Mouse (Mus musculus) hindbrain, embryonic 10.5 days (tissue): ENCODE data around the gene Olfr1434. TPM values are rescaled to one million over a fixed set of nuclear protein-coding genes. Genes with fewer than 3 reads are reported as not detected.
"Not testable (repeated sequence)": the region's sequence is repeated elsewhere in the genome, so short reads cannot be mapped to it uniquely, and the experiment has no call there.

ENCODE experiments used
- DNase-seq: peaks from one replicate; pipeline ENCODE4 v3.0.0-alpha.2; 2017; ENCODE audit warnings: low spot score
- H3K27ac ChIP-seq: fragments of 300-500 bp; sonication (generic); 2 replicates; pipeline ENCODE4 v1.5.1; 2016; ENCODE audit warnings: mild to moderate bottlenecking, moderate library complexity
- H3K27me3 ChIP-seq: fragments of 300-500 bp; sonication (generic); 2 replicates; pipeline ENCODE4 v1.6.1; 2016; ENCODE audit warnings: mild to moderate bottlenecking; ENCODE audit not compliant: poor library complexity, insufficient read depth, severe bottlenecking
- H3K36me3 ChIP-seq: fragments of 300-500 bp; sonication (generic); 2 replicates; pipeline ENCODE4 v1.6.1; 2016; ENCODE audit warnings: mild to moderate bottlenecking, moderate library complexity
- H3K4me1 ChIP-seq: fragments of 300-500 bp; sonication (generic); replicated peaks from 2 replicates; pipeline ENCODE4 v1.6.1; 2016; ENCODE audit warnings: mild to moderate bottlenecking
- H3K4me3 ChIP-seq: fragments of 300-500 bp; sonication (generic); 2 replicates; pipeline ENCODE4 v1.5.1; 2016; ENCODE audit warnings: mild to moderate bottlenecking, moderate library complexity
- H3K9me3 ChIP-seq: fragments of 300-500 bp; sonication (generic); 2 replicates; pipeline ENCODE4 v1.6.1; 2016; ENCODE audit warnings: mild to moderate bottlenecking, moderate library complexity
- WGBS: fragments of 180-500 bp; shearing (Covaris S2); methylation state at CpG from one replicate; pipeline ENCODE4 v1.1.7; 2016; 5-methylcytosine and 5-hydroxymethylcytosine counted together
- polyA plus RNA-seq: library from polyadenylated mRNA; unstranded; fragments of >200 nt; fragmentation: Nextera tagmentation; extraction: Ambion mirVana; gene quantifications from 2 replicates; pipeline ENCODE4 v1.2.1, GENCODE M21; 2016

The Olfr1434 gene
- not detected in 2 replicates for polyA plus RNA-seq

- Histone ChIP-seq H3K9me3 (no peaks in the 10 kb centered on the region), H3K27me3 (no peaks in the 10 kb centered on the region), H3K4me3 (no peak within 1 kb of the TSS), H3K36me3 (no peaks in the 10 kb centered on the region), H3K4me1 (no peaks in the 10 kb centered on the region), H3K27ac (no peak within 1 kb of the TSS)
- DNase-seq, result no peak
- 75% methylated on average over 2 of the region's 2 CpGs for WGBS
Measured at GRCm38 (mm10) chr19:12279554-12279953, at the start of gene Olfr1434. Gene Olfr1434 (plus strand): TSS chr19:12279854.

GRCm38 (mm10) chr19:12232496-12232895 is 47.2 kb upstream of the Olfr1434 start, which contains the start of gene Olfr1432:
Gene Olfr1432 (minus strand): TSS chr19:12232596.
- not testable (repeated sequence) for H3K27me3 ChIP-seq, H3K4me1 ChIP-seq, H3K9me3 ChIP-seq, H3K27ac ChIP-seq, H3K4me3 ChIP-seq, DNase-seq, H3K36me3 ChIP-seq

- H3K27ac ChIP-seq, result no peak within 1 kb of the TSS
- WGBS, result 81% methylated on average over 1 of the region's 1 CpGs
- no peaks in the 10 kb centered on the region for H3K4me1 ChIP-seq
- no peaks in the 10 kb centered on the region for H3K36me3 ChIP-seq
- H3K9me3 ChIP-seq, result no peaks in the 10 kb centered on the region
- H3K27me3 ChIP-seq, result no peaks in the 10 kb centered on the region
- no peak for DNase-seq
- H3K4me3 ChIP-seq, result no peak within 1 kb of the TSS
Measured at GRCm38 (mm10) chr19:12241559-12241958, 38.1 kb upstream of the Olfr1434 start, which contains the start of gene Olfr262. Gene Olfr262 (minus strand): TSS chr19:12241659.

DNA sequence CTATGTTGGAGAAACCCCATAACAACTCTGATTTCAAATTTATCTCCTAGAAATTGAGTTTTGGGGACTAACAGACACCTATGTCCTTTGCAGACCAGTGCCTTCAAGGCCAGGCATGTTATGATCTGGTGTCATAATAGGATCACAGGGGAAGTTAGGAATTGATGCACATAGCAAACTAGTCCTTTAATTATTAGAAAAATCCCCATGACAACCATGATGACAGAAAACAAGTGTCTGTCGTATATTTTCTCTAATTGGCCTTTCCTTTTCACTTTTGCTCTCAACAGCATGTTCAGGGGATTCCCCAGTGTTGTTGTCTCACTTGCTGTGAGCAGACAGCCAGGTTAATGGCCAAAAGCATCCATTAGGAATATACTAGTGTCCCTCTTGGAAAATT is 18.9 kb upstream of the Olfr1434 start, which contains the start of gene Olfr235:
Gene Olfr235 (plus strand): TSS at position 301 of the 400 bp plus-strand sequence.
- WGBS, result 68% methylated on average over 1 of the region's 1 CpGs
- Histone ChIP-seq H3K9me3 (no peaks in the 10 kb centered on the region), H3K27ac (no peak within 1 kb of the TSS), H3K4me3 (no peak within 1 kb of the TSS), H3K27me3 (no peaks in the 10 kb centered on the region), H3K4me1 (no peaks in the 10 kb centered on the region), H3K36me3 (no peaks in the 10 kb centered on the region)
- no peak for DNase-seq

GRCm38 (mm10) chr19:12292979-12293378 is 13.3 kb downstream of the Olfr1434 start:
- Histone ChIP-seq H3K4me1 (no peaks in the 10 kb centered on the region), H3K27ac (no peak overlapping the region), H3K27me3 (no peaks in the 10 kb centered on the region), H3K36me3 (no peaks in the 10 kb centered on the region), H3K9me3 (no peaks in the 10 kb centered on the region), H3K4me3 (no peak overlapping the region)
- no peak for DNase-seq

DNA sequence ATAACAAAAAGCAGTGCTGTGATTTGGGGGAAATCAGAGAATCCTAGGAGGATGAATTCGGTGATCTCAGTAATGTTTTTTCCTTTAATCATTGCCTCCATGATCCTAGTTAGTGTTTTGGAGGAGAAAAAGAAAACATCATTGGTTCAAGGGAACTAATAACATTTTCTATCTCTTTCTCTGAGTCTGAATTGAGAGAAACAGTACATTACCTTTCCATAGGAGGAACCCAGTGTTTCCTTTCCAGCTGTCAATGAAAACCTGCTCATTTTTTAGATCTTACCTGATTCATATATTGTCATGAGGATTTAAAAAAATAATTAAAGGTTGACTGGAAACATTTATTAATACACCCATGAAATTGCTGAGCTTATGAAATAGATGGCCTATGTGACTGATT is 19.4 kb downstream of the Olfr1434 start, which contains the start of gene Olfr1436:
Gene Olfr1436 (minus strand): TSS at position 101 of the 400 bp plus-strand sequence.
- H3K9me3 ChIP-seq, H3K4me1 ChIP-seq, H3K27ac ChIP-seq, H3K4me3 ChIP-seq, DNase-seq, H3K36me3 ChIP-seq, H3K27me3 ChIP-seq: not testable (repeated sequence)
- WGBS, result 76% methylated on average over 1 of the region's 1 CpGs

GRCm38 (mm10) chr19:12325001-12325400 is 45.3 kb downstream of the Olfr1434 start, which contains the start of gene Olfr1437:
Gene Olfr1437 (minus strand): TSS chr19:12325101.
- H3K36me3 ChIP-seq, result no peaks in the 10 kb centered on the region
- 90% methylated on average over 2 of the region's 2 CpGs for WGBS
- H3K4me1 ChIP-seq, result no peaks in the 10 kb centered on the region
- H3K9me3 ChIP-seq, result no peaks in the 10 kb centered on the region
- no peak within 1 kb of the TSS for H3K27ac ChIP-seq
- H3K4me3 ChIP-seq, result no peak within 1 kb of the TSS
- DNase-seq, result no peak
- H3K27me3 ChIP-seq, result no peaks in the 10 kb centered on the region

Other genes starting within 250 kb of the Olfr1434 start
- gene Olfr1423, start 238.5 kb upstream of the Olfr1434 start, polyA plus RNA-seq, result 0.03 and 0.04 TPM in 2 replicates
- not detected in 2 replicates for gene Olfr1424, start 217.2 kb upstream of the Olfr1434 start, polyA plus RNA-seq
- gene Olfr1425, start 202.1 kb upstream of the Olfr1434 start, polyA plus RNA-seq, result not detected in 2 replicates
- gene Olfr1426, start 187.8 kb upstream of the Olfr1434 start, polyA plus RNA-seq, result not detected in 2 replicates
- gene Olfr1427, start 176.5 kb upstream of the Olfr1434 start, polyA plus RNA-seq, result not detected in 2 replicates
- gene Olfr1428, start 164.0 kb upstream of the Olfr1434 start, polyA plus RNA-seq, result not detected in 2 replicates
- gene Olfr76, start 156.7 kb upstream of the Olfr1434 start, polyA plus RNA-seq, result not detected in 2 replicates
- gene Olfr1555-ps1, start 109.7 kb upstream of the Olfr1434 start, polyA plus RNA-seq, result not detected in 2 replicates
- gene Olfr1431, start 79.2 kb upstream of the Olfr1434 start, polyA plus RNA-seq, result not detected in 2 replicates
- not detected in 2 replicates for gene Olfr1432, start 47.3 kb upstream of the Olfr1434 start, polyA plus RNA-seq
- not detected in 2 replicates for gene Olfr262, start 38.2 kb upstream of the Olfr1434 start, polyA plus RNA-seq
- not detected in 2 replicates for gene Olfr235, start 18.8 kb upstream of the Olfr1434 start, polyA plus RNA-seq
- gene Olfr1436, start 19.3 kb downstream of the Olfr1434 start, polyA plus RNA-seq, result not detected in 2 replicates
- gene Olfr1437, start 45.2 kb downstream of the Olfr1434 start, polyA plus RNA-seq, result not detected in 2 replicates
- gene Olfr1438-ps1, start 56.1 kb downstream of the Olfr1434 start, polyA plus RNA-seq, result not detected in 2 replicates
- gene Olfr1440, start 107.4 kb downstream of the Olfr1434 start, polyA plus RNA-seq, result not detected in 2 replicates
- gene Olfr1441, start 137.6 kb downstream of the Olfr1434 start, polyA plus RNA-seq, result not detected in 2 replicates
- not detected in 2 replicates for gene Pfpl, start 148.1 kb downstream of the Olfr1434 start, polyA plus RNA-seq
- 0.24 and 0.35 TPM in 2 replicates for gene Mpeg1, start 180.9 kb downstream of the Olfr1434 start, polyA plus RNA-seq
- gene Dtx4, start 221.6 kb downstream of the Olfr1434 start, polyA plus RNA-seq, result 56.5 and 65.2 TPM in 2 replicates